Mouse (Mus musculus) heart, postnatal 0 days (tissue): ENCODE data around the gene Fbxo7.

Experiments
- CTCF ChIP-seq: IDR thresholded peaks from 2 replicates; pipeline ENCODE4 v1.5.1; 2016; ENCODE audit warnings: antibody characterized with exemption, control low read depth, low read depth
- EP300 ChIP-seq: IDR thresholded peaks from 2 replicates; pipeline ENCODE4 v1.6.1; 2016; ENCODE audit warnings: antibody characterized with exemption, low read depth

DNA sequence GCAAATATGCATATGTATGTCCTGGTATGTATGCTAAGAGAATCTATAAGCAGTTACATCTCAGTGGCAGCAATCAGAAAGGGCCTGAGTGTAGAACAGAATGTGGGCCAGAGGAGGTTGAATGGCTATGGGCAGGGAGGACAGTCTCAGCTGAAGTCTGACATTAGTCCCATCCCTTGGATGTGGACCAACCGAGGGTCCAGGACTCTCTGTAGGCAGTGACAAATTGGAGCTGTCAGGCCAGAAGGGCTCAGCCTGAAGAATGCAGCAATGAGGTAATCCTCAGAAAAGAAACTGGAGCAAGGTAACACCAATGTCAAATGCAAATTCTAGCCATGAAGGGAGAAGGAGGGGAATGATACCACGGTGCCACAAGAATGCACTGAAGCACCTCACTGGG lies 55.5 kb downstream of the Fbxo7 start:
- TF ChIP-seq CTCF (no peak), EP300 (no peak)
